Mouse (Mus musculus): ENCODE measurements around the gene Muc4. TPM values are rescaled to one million over a fixed set of nuclear protein-coding genes. Genes with fewer than 3 reads are reported as not detected.

Muc4 gene
- polyA plus RNA-seq (2015; fragmentation: Nextera tagmentation; extraction: Ambion mirVana) = not detected in 2 replicates

- no peaks in the 10 kb centered on the region for H3K4me1 ChIP-seq (ENCODE audit: control insufficient read depth, insufficient read depth, low read depth, low read length)
- no peaks in the 10 kb centered on the region for H3K27me3 ChIP-seq (replicated peaks; ENCODE audit: control insufficient read depth, insufficient read depth, low read length)
- H3K27ac ChIP-seq (ENCODE audit: low read depth, low read length) = no peak within 1 kb of the TSS
- no peak within 1 kb of the TSS for H3K4me3 ChIP-seq (ENCODE audit: low read length)
- H3K36me3 ChIP-seq (ENCODE audit: control insufficient read depth, insufficient read depth, low read length) = no peaks in the 10 kb centered on the region
- H3K9me3 ChIP-seq (ENCODE audit: control insufficient read depth, low read length) = no peaks in the 10 kb centered on the region
- 93% methylated on average over 2 of the region's 2 CpGs for WGBS
- no peak for ATAC-seq
- no peak within 1 kb of the TSS for H3K9ac ChIP-seq (ENCODE audit: low read depth, low read length)
- no peak within 1 kb of the TSS for H3K4me2 ChIP-seq (ENCODE audit: low read length)
These were observed at the start of gene Muc4 for GRCm38 (mm10) chr16:32735586-32735985. TSS of gene Muc4 (plus strand) at chr16:32735886.

GRCm38 (mm10) chr16:32685998-32686397, 49.7 kb upstream of the Muc4 start:
- Histone ChIP-seq H3K9ac (ENCODE audit: low read depth, low read length) (no peak overlapping the region), H3K9me3 (ENCODE audit: control insufficient read depth, low read length) (no peaks in the 10 kb centered on the region), H3K27ac (ENCODE audit: low read depth, low read length) (no peak overlapping the region), H3K4me2 (ENCODE audit: low read length) (no peak overlapping the region), H3K36me3 (ENCODE audit: control insufficient read depth, insufficient read depth, low read length) (peaks cover 11% of the 10 kb centered on the region), H3K4me1 (ENCODE audit: control insufficient read depth, insufficient read depth, low read depth, low read length) (no peaks in the 10 kb centered on the region), H3K27me3 (replicated peaks; ENCODE audit: control insufficient read depth, insufficient read depth, low read length) (no peaks in the 10 kb centered on the region), H3K4me3 (ENCODE audit: low read length) (no peak overlapping the region)
- no peak for ATAC-seq
- 73% methylated on average over 5 of the region's 5 CpGs for WGBS

- Histone ChIP-seq H3K9me3 (ENCODE audit: control insufficient read depth, low read length) (no peaks in the 10 kb centered on the region), H3K36me3 (ENCODE audit: control insufficient read depth, insufficient read depth, low read length) (peaks cover 10% of the 10 kb centered on the region), H3K4me3 (ENCODE audit: low read length) (no peak overlapping the region), H3K9ac (ENCODE audit: low read depth, low read length) (no peak overlapping the region), H3K27ac (ENCODE audit: low read depth, low read length) (no peak overlapping the region), H3K4me1 (ENCODE audit: control insufficient read depth, insufficient read depth, low read depth, low read length) (no peaks in the 10 kb centered on the region), H3K27me3 (replicated peaks; ENCODE audit: control insufficient read depth, insufficient read depth, low read length) (no peaks in the 10 kb centered on the region), H3K4me2 (ENCODE audit: low read length) (no peak overlapping the region)
- 76% methylated on average over 5 of the region's 5 CpGs for WGBS
- no peak for ATAC-seq
These were observed 48.5 kb upstream of the Muc4 start for GRCm38 (mm10) chr16:32687221-32687620.

- H3K27ac ChIP-seq (ENCODE audit: low read depth, low read length) = no peak overlapping the region
- H3K27me3 ChIP-seq (replicated peaks; ENCODE audit: control insufficient read depth, insufficient read depth, low read length) = no peaks in the 10 kb centered on the region
- H3K4me3 ChIP-seq (ENCODE audit: low read length) = no peak overlapping the region
- WGBS = 57% methylated on average over 4 of the region's 4 CpGs
- no peaks in the 10 kb centered on the region for H3K36me3 ChIP-seq (ENCODE audit: control insufficient read depth, insufficient read depth, low read length)
- ATAC-seq = no peak
- H3K9me3 ChIP-seq (ENCODE audit: control insufficient read depth, low read length) = no peaks in the 10 kb centered on the region
- H3K4me1 ChIP-seq (ENCODE audit: control insufficient read depth, insufficient read depth, low read depth, low read length) = no peaks in the 10 kb centered on the region
- H3K9ac ChIP-seq (ENCODE audit: low read depth, low read length) = no peak overlapping the region
- no peak overlapping the region for H3K4me2 ChIP-seq (ENCODE audit: low read length)
These were observed 46.9 kb upstream of the Muc4 start for GRCm38 (mm10) chr16:32688770-32689169.

GRCm38 (mm10) chr16:32689501-32689900, 46.2 kb upstream of the Muc4 start:
- WGBS = 7% methylated on average over 9 of the region's 9 CpGs
- no peak overlapping the region for H3K9ac ChIP-seq (ENCODE audit: low read depth, low read length)
- H3K4me3 ChIP-seq (ENCODE audit: low read length) = no peak overlapping the region
- H3K27ac ChIP-seq (ENCODE audit: low read depth, low read length) = no peak overlapping the region
- H3K4me2 ChIP-seq (ENCODE audit: low read length) = no peak overlapping the region
- no peaks in the 10 kb centered on the region for H3K27me3 ChIP-seq (replicated peaks; ENCODE audit: control insufficient read depth, insufficient read depth, low read length)
- H3K9me3 ChIP-seq (ENCODE audit: control insufficient read depth, low read length) = no peaks in the 10 kb centered on the region
- no peaks in the 10 kb centered on the region for H3K36me3 ChIP-seq (ENCODE audit: control insufficient read depth, insufficient read depth, low read length)
- no peaks in the 10 kb centered on the region for H3K4me1 ChIP-seq (ENCODE audit: control insufficient read depth, insufficient read depth, low read depth, low read length)
- 0 out of 2 replicates have a peak, but pooled peaks have one; percentile 68 for ATAC-seq

- ATAC-seq = no peak
- no peak overlapping the region for H3K27ac ChIP-seq (ENCODE audit: low read depth, low read length)
- 46% methylated on average over 7 of the region's 7 CpGs for WGBS
These were observed 38.7 kb upstream of the Muc4 start for GRCm38 (mm10) chr16:32696841-32697464.

GRCm38 (mm10) chr16:32697665-32698446, 37.8 kb upstream of the Muc4 start:
- no peak for ATAC-seq
- H3K4me1 ChIP-seq (ENCODE audit: control insufficient read depth, insufficient read depth, low read depth, low read length) = no peaks in the 10 kb centered on the region
- no peak overlapping the region for H3K4me3 ChIP-seq (ENCODE audit: low read length)
- H3K9ac ChIP-seq (ENCODE audit: low read depth, low read length) = no peak overlapping the region
- no peaks in the 10 kb centered on the region for H3K9me3 ChIP-seq (ENCODE audit: control insufficient read depth, low read length)
- no peak overlapping the region for H3K27ac ChIP-seq (ENCODE audit: low read depth, low read length)
- H3K27me3 ChIP-seq (replicated peaks; ENCODE audit: control insufficient read depth, insufficient read depth, low read length) = no peaks in the 10 kb centered on the region
- 85% methylated on average over 22 of the region's 22 CpGs for WGBS
- H3K36me3 ChIP-seq (ENCODE audit: control insufficient read depth, insufficient read depth, low read length) = no peaks in the 10 kb centered on the region
- no peak overlapping the region for H3K4me2 ChIP-seq (ENCODE audit: low read length)

More at GRCm38 (mm10) chr16:32696841-32697464, 38.7 kb upstream of the Muc4 start:
- H3K4me3 ChIP-seq (ENCODE audit: low read length) = no peak overlapping the region
- H3K4me2 ChIP-seq (ENCODE audit: low read length) = no peak overlapping the region
- H3K4me1 ChIP-seq (ENCODE audit: control insufficient read depth, insufficient read depth, low read depth, low read length) = no peaks in the 10 kb centered on the region
- H3K27me3 ChIP-seq (replicated peaks; ENCODE audit: control insufficient read depth, insufficient read depth, low read length) = no peaks in the 10 kb centered on the region
- no peaks in the 10 kb centered on the region for H3K36me3 ChIP-seq (ENCODE audit: control insufficient read depth, insufficient read depth, low read length)
- no peak overlapping the region for H3K9ac ChIP-seq (ENCODE audit: low read depth, low read length)
- H3K9me3 ChIP-seq (ENCODE audit: control insufficient read depth, low read length) = no peaks in the 10 kb centered on the region

GRCm38 (mm10) chr16:32698550-32698949, 37.1 kb upstream of the Muc4 start:
- Histone ChIP-seq H3K27me3 (replicated peaks; ENCODE audit: control insufficient read depth, insufficient read depth, low read length) (no peaks in the 10 kb centered on the region), H3K9me3 (ENCODE audit: control insufficient read depth, low read length) (no peaks in the 10 kb centered on the region), H3K4me3 (ENCODE audit: low read length) (no peak overlapping the region), H3K27ac (ENCODE audit: low read depth, low read length) (no peak overlapping the region), H3K36me3 (ENCODE audit: control insufficient read depth, insufficient read depth, low read length) (no peaks in the 10 kb centered on the region), H3K4me1 (ENCODE audit: control insufficient read depth, insufficient read depth, low read depth, low read length) (no peaks in the 10 kb centered on the region), H3K9ac (ENCODE audit: low read depth, low read length) (no peak overlapping the region), H3K4me2 (ENCODE audit: low read length) (no peak overlapping the region)
- no peak for ATAC-seq
- WGBS = 39% methylated on average over 7 of the region's 7 CpGs

GRCm38 (mm10) chr16:32703312-32703912, 32.3 kb upstream of the Muc4 start:
- no peak for ATAC-seq
- H3K4me2 ChIP-seq (ENCODE audit: low read length) = no peak overlapping the region
- WGBS = 68% methylated on average over 9 of the region's 9 CpGs
- no peaks in the 10 kb centered on the region for H3K9me3 ChIP-seq (ENCODE audit: control insufficient read depth, low read length)
- no peaks in the 10 kb centered on the region for H3K4me1 ChIP-seq (ENCODE audit: control insufficient read depth, insufficient read depth, low read depth, low read length)
- no peak overlapping the region for H3K9ac ChIP-seq (ENCODE audit: low read depth, low read length)
- no peaks in the 10 kb centered on the region for H3K36me3 ChIP-seq (ENCODE audit: control insufficient read depth, insufficient read depth, low read length)
- no peak overlapping the region for H3K27ac ChIP-seq (ENCODE audit: low read depth, low read length)
- H3K4me3 ChIP-seq (ENCODE audit: low read length) = no peak overlapping the region
- no peaks in the 10 kb centered on the region for H3K27me3 ChIP-seq (replicated peaks; ENCODE audit: control insufficient read depth, insufficient read depth, low read length)

Measured in hindbrain, embryonic 16.5 days (tissue).